Mouse (Mus musculus) MEL (cell line): Measurements from ENCODE around the gene Ehf. TPM values are rescaled to one million over a fixed set of nuclear protein-coding genes. Genes with fewer than 3 reads are reported as not detected.

Source experiments
- DNase-seq: peaks from one replicate; pipeline ENCODE4 v3.0.0; 2011; ENCODE audit warnings: low read depth, low spot score
- H3K27ac ChIP-seq: 2 replicates; pipeline ENCODE4 v1.5.1; 2012; ENCODE audit warnings: low read depth, mild to moderate bottlenecking, control low read depth, low read length, moderate library complexity; ENCODE audit not compliant: control insufficient read depth
- H3K27me3 ChIP-seq, 2 experiments: fragments of 150-350 bp in 1 of 2; sonication (generic) in 1 of 2; 2 replicates each; pipeline ENCODE4 v1.6.1; 2012; ENCODE audit warnings: low read length in 2 of 2, mild to moderate bottlenecking in 2 of 2, improper control_type of control experiment in 1 of 2, moderate library complexity in 1 of 2; ENCODE audit not compliant: insufficient read depth in 2 of 2, control insufficient read depth in 1 of 2
- H3K36me3 ChIP-seq, 2 experiments: 2 replicates each; pipeline ENCODE4 v1.6.1; 2012 to 2014; ENCODE audit warnings: low read length in 2 of 2, improper control_type of control experiment in 1 of 2, inconsistent platforms in 1 of 2, mild to moderate bottlenecking in 1 of 2; ENCODE audit not compliant: insufficient read depth in 2 of 2, control insufficient read depth in 1 of 2
- H3K4me1 ChIP-seq, 2 experiments: fragments of 150-350 bp in 1 of 2; sonication (generic) in 1 of 2; 2 replicates each; pipeline ENCODE4 v1.6.1; 2012; ENCODE audit warnings: low read length in 2 of 2, improper control_type of control experiment in 1 of 2, mild to moderate bottlenecking in 1 of 2; ENCODE audit not compliant: insufficient read depth in 2 of 2, control insufficient read depth in 1 of 2
- H3K4me3 ChIP-seq, 2 experiments: fragments of 150-350 bp in 1 of 2; sonication (generic) in 1 of 2; 2 replicates each; pipeline ENCODE4 v1.5.1; 2012; ENCODE audit warnings: low read depth in 2 of 2, low read length in 2 of 2, mild to moderate bottlenecking in 2 of 2, moderate library complexity in 2 of 2, control low read depth in 1 of 2, improper control_type of control experiment in 1 of 2; ENCODE audit not compliant: control insufficient read depth in 1 of 2, insufficient read depth in 1 of 2
- H3K79me2 ChIP-seq: 2 replicates; pipeline ENCODE4 v1.6.1; 2012; ENCODE audit warnings: mild to moderate bottlenecking, low read length, moderate library complexity; ENCODE audit not compliant: control insufficient read depth, poor library complexity, insufficient read depth
- H3K9ac ChIP-seq: 2 replicates; pipeline ENCODE4 v1.6.1; 2012; ENCODE audit warnings: low read depth, mild to moderate bottlenecking, control low read depth, low read length, moderate library complexity; ENCODE audit not compliant: control insufficient read depth, poor library complexity, severe bottlenecking
- H3K9me3 ChIP-seq: fragments of 150-350 bp; sonication (generic); replicated peaks from 2 replicates; pipeline ENCODE4 v1.6.1; 2012; ENCODE audit warnings: mild to moderate bottlenecking, low read length, improper control_type of control experiment, moderate library complexity; ENCODE audit not compliant: insufficient read depth
- BHLHE40 ChIP-seq: IDR thresholded peaks from 2 replicates; pipeline ENCODE4 v1.6.1; 2012; ENCODE audit warnings: low read depth, mild to moderate bottlenecking, inconsistent platforms, low read length, improper control_type of control experiment, borderline replicate concordance
- CHD1 ChIP-seq: IDR thresholded peaks from 2 replicates; pipeline ENCODE4 v1.6.1; 2012; ENCODE audit warnings: low read depth, mild to moderate bottlenecking, inconsistent platforms, low read length, improper control_type of control experiment
- E2F4 ChIP-seq: IDR thresholded peaks from 2 replicates; pipeline ENCODE4 v1.6.1; 2011; ENCODE audit warnings: low read depth, low read length, improper control_type of control experiment, borderline replicate concordance
- EP300 ChIP-seq, 2 experiments: IDR thresholded peaks; 2 replicates each; pipeline ENCODE4 v1.6.1; 2011; ENCODE audit warnings: improper control_type of control experiment in 2 of 2, low read length in 2 of 2, low read depth in 1 of 2, mild to moderate bottlenecking in 1 of 2
- GATA1 ChIP-seq: IDR thresholded peaks from 2 replicates; pipeline ENCODE4 v1.6.1; 2011; ENCODE audit warnings: low read depth, low read length, improper control_type of control experiment
- MAZ ChIP-seq: IDR thresholded peaks from 2 replicates; pipeline ENCODE4 v1.6.1; 2012; ENCODE audit warnings: low read depth, mild to moderate bottlenecking, inconsistent platforms, low read length, improper control_type of control experiment
- MEF2A ChIP-seq: IDR thresholded peaks from 2 replicates; pipeline ENCODE4 v1.6.1; 2014; ENCODE audit warnings: low read depth, mild to moderate bottlenecking, inconsistent platforms, low read length, improper control_type of control experiment; ENCODE audit not compliant: poor library complexity, insufficient replicate concordance, severe bottlenecking; ENCODE audit errors: extremely low read depth
- MYC ChIP-seq: IDR thresholded peaks from 2 replicates; pipeline ENCODE4 v1.6.1; 2011; ENCODE audit warnings: low read depth, mild to moderate bottlenecking, low read length, improper control_type of control experiment, moderate library complexity
- NRF1 ChIP-seq: IDR thresholded peaks from 2 replicates; pipeline ENCODE4 v1.6.1; 2014; ENCODE audit warnings: low read depth, mild to moderate bottlenecking, inconsistent platforms, low read length, improper control_type of control experiment, moderate library complexity; ENCODE audit not compliant: poor library complexity, insufficient read depth, severe bottlenecking
- POLR2AphosphoS2 ChIP-seq: IDR thresholded peaks from 2 replicates; pipeline ENCODE4 v1.6.1; 2011; ENCODE audit warnings: low read length, improper control_type of control experiment
- RCOR1 ChIP-seq: IDR thresholded peaks from 2 replicates; pipeline ENCODE4 v1.6.1; 2012; ENCODE audit warnings: low read depth, mild to moderate bottlenecking, inconsistent platforms, low read length, improper control_type of control experiment
- SIN3A ChIP-seq: IDR thresholded peaks from 2 replicates; pipeline ENCODE4 v1.6.1; 2012; ENCODE audit warnings: low read length, improper control_type of control experiment, inconsistent platforms
- TAL1 ChIP-seq: IDR thresholded peaks from 2 replicates; pipeline ENCODE4 v1.6.1; 2012; ENCODE audit warnings: mild to moderate bottlenecking, inconsistent platforms, low read length, moderate library complexity, mixed read lengths
- TCF12 ChIP-seq: IDR thresholded peaks from 2 replicates; pipeline ENCODE4 v1.6.1; 2014; ENCODE audit warnings: low read depth, mild to moderate bottlenecking, inconsistent platforms, low read length, improper control_type of control experiment, moderate library complexity
- ZKSCAN1 ChIP-seq: IDR thresholded peaks from 2 replicates; pipeline ENCODE4 v1.6.1; 2012; ENCODE audit warnings: low read depth, mild to moderate bottlenecking, inconsistent platforms, low read length, improper control_type of control experiment, moderate library complexity
- ZMIZ1 ChIP-seq: IDR thresholded peaks from 2 replicates; pipeline ENCODE4 v1.6.1; 2012; ENCODE audit warnings: low read depth, mild to moderate bottlenecking, inconsistent platforms, low read length, improper control_type of control experiment, moderate library complexity
- polyA plus RNA-seq, 2 experiments: library from polyadenylated mRNA; stranded (reverse) in 1 of 2; unstranded in 1 of 2; fragments of >175 nt in 1 of 2; fragments of >200 nt in 1 of 2; gene quantifications; 2 replicates each; pipeline versions ENCODE4 v1.2.1 to v1.2.4; 2012; ENCODE audit warnings: low replicate concordance in 2 of 2, low read depth in 1 of 2; ENCODE audit not compliant: insufficient read length in 2 of 2, insufficient read depth in 1 of 2, missing spikeins in 1 of 2
- total RNA-seq: library from RNA; depleted of rRNA; stranded (reverse); fragments of 300-350 nt; gene quantifications from 2 replicates; pipeline ENCODE4 v1.2.3, GENCODE M21; 2012

The Ehf gene
- total and polyA plus RNA-seq, 3 experiments, result not detected

DNA sequence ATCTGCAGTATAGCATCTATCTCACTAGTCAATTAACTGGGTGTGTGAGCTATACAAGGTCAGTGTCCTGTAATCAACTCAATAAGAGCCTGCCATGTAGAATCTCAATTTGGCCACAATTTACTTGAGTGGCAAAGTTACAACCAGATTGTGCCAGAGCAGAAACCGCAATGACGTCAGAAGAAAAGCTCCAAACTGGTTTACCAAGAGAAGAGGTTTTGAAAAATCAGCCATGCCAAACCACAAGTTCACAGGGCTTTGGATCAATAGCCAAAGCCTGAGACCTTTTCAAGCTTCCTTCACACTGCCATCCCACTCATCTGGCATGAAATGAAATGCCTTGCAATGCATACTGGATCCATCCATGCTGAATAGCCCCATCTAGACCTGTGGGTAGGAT, 76.3 kb downstream of the Ehf start:
- no peaks in the 10 kb centered on the region for H3K9me3 ChIP-seq

DNA sequence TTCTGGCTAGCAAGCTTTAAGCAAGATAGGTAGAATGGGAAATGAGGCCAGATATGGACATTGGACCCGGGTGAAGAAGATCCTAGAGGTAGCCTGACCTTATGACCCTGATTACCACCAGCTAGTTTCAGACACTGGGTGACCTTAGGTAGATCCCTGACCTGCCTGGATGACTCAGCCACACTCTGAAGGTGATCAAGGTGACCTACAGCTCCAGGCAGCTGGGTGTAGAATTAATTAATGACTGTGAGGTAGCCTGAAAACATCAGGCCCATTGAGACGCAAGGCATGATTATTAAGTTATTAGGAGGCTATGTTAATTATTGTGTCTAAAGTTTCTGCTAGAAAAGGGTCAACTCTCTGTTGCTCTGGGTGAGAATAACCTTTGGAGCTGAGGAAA, 82.2 kb downstream of the Ehf start:
- Histone ChIP-seq H3K9ac (no peak overlapping the region), H3K27me3 (peaks cover 6 to 7% of the 10 kb centered on the region in 2 experiments), H3K4me3 (no peak overlapping the region), H3K27ac (no peak overlapping the region), H3K4me1 (no peaks in the 10 kb centered on the region), H3K36me3 (no peaks in the 10 kb centered on the region), H3K79me2 (no peaks in the 10 kb centered on the region), H3K9me3 (no peaks in the 10 kb centered on the region)
- TF ChIP-seq MYC, result no peak
- TF ChIP-seq ZMIZ1, result no peak
- DNase-seq, result no peak

More for the DNA sequence above, 76.3 kb downstream of the Ehf start:
- no peak for DNase-seq
- H3K4me1 ChIP-seq, result no peaks in the 10 kb centered on the region
- TF ChIP-seq MAZ (no peak), TCF12 (no peak), POLR2AphosphoS2 (no peak), MYC (no peak), TAL1 (no peak), CHD1 (no peak), NRF1 (no peak), MEF2A (no peak), SIN3A (no peak), EP300 (IDR thresholded peaks at IDR 0.05; ENCODE audit: low read depth in 1 of 2, low read length in 2 of 2) (no peak), RCOR1 (no peak), BHLHE40 (no peak), ZKSCAN1 (no peak), E2F4 (no peak), ZMIZ1 (no peak), GATA1 (no peak)
- H3K4me3 ChIP-seq, result no peak overlapping the region
- H3K79me2 ChIP-seq, result no peaks in the 10 kb centered on the region
- peaks cover 4 to 7% of the 10 kb centered on the region in 2 experiments for H3K27me3 ChIP-seq
- no peak overlapping the region for H3K27ac ChIP-seq
- H3K36me3 ChIP-seq, result no peaks in the 10 kb centered on the region
- H3K9ac ChIP-seq, result no peak overlapping the region
